Mouse (Mus musculus) G1E (cell line): ENCODE data around the gene Cand1.

Experiments
- CTCF ChIP-seq: IDR thresholded peaks from 2 replicates; pipeline ENCODE4 v1.5.1; 2012; ENCODE audit warnings: low read depth, low read length, inconsistent platforms, mixed read lengths
- TAL1 ChIP-seq: conservative IDR thresholded peaks from 2 replicates; pipeline ENCODE4 v1.6.1; 2012; ENCODE audit warnings: low read depth, low read length, inconsistent platforms, mixed read lengths

- no peak for TF ChIP-seq CTCF
- no peak for TF ChIP-seq TAL1
Observed at GRCm38 (mm10) chr10:119244146-119244545, 4.3 kb upstream of the Cand1 start.
